Mouse (Mus musculus): ENCODE results near the gene Calr.

Calr gene

GRCm38 (mm10) chr8:84846722-84847572 lies at the start of gene Calr:
Gene Calr (minus strand): TSS chr8:84846934.
- DNase-seq (ENCODE audit: low spot score): peak; percentile 100

- no peak for DNase-seq (ENCODE audit: low spot score)
Observed at GRCm38 (mm10) chr8:84895963-84896362, 49.2 kb upstream of the Calr start.

GRCm38 (mm10) chr8:84893709-84894134 lies 47.0 kb upstream of the Calr start, which contains the start of gene Gcdh:
Gene Gcdh (minus strand): TSS chr8:84893921.
- peak; percentile 86 for DNase-seq (ENCODE audit: low spot score)

GRCm38 (mm10) chr8:84892993-84893708 lies 46.4 kb upstream of the Calr start:
- no peak for DNase-seq (ENCODE audit: low spot score)

- DNase-seq (ENCODE audit: low spot score): no peak
Observed at GRCm38 (mm10) chr8:84889141-84889540, 42.4 kb upstream of the Calr start.

- DNase-seq (ENCODE audit: low spot score): no peak
Observed at GRCm38 (mm10) chr8:84888280-84888679, 41.5 kb upstream of the Calr start.

GRCm38 (mm10) chr8:84884728-84885127 lies 38.0 kb upstream of the Calr start:
- DNase-seq (ENCODE audit: low spot score): no peak

GRCm38 (mm10) chr8:84878915-84879314 lies 32.2 kb upstream of the Calr start:
- DNase-seq (ENCODE audit: low spot score): no peak

GRCm38 (mm10) chr8:84877297-84878035 lies 30.7 kb upstream of the Calr start:
- no peak for DNase-seq (ENCODE audit: low spot score)

GRCm38 (mm10) chr8:84874339-84874738 lies 27.6 kb upstream of the Calr start:
- no peak for DNase-seq (ENCODE audit: low spot score)

GRCm38 (mm10) chr8:84873016-84873415 lies 26.3 kb upstream of the Calr start:
- no peak for DNase-seq (ENCODE audit: low spot score)

- peak; percentile 23 for DNase-seq (ENCODE audit: low spot score)
Observed at GRCm38 (mm10) chr8:84872309-84872965, 25.7 kb upstream of the Calr start.

GRCm38 (mm10) chr8:84871376-84872308 lies 24.9 kb upstream of the Calr start, which contains the start of gene Syce2:
Gene Syce2 (plus strand): TSS chr8:84872111.
- peak; percentile 84 for DNase-seq (ENCODE audit: low spot score)

GRCm38 (mm10) chr8:84856864-84857441 lies 10.2 kb upstream of the Calr start, which contains the start of gene Farsa:
Gene Farsa (plus strand): TSS chr8:84856989.
- DNase-seq (ENCODE audit: low spot score): peak; percentile 90

- DNase-seq (ENCODE audit: low spot score): no peak
Observed at GRCm38 (mm10) chr8:84856434-84856833, 9.7 kb upstream of the Calr start.

GRCm38 (mm10) chr8:84847684-84848435 lies 1.1 kb upstream of the Calr start:
- DNase-seq (ENCODE audit: low spot score): peak; percentile 41

- DNase-seq (ENCODE audit: low spot score): no peak
Observed at GRCm38 (mm10) chr8:84846094-84846721, 526 bp downstream of the Calr start.

- DNase-seq (ENCODE audit: low spot score): no peak
Observed at GRCm38 (mm10) chr8:84845355-84846093, 1.2 kb downstream of the Calr start.
